Mouse (Mus musculus) bone marrow, adult 2 months (tissue): Measurements from ENCODE around the gene Il6st.

Experiments
- CTCF ChIP-seq: fragments of 200-500 bp; IDR thresholded peaks from 2 replicates; pipeline ENCODE4 v1.5.1; 2011; ENCODE audit warnings: low read length, control low read depth; ENCODE audit not compliant: control insufficient read depth, insufficient read depth
- POLR2A ChIP-seq: fragments of 200-500 bp; IDR thresholded peaks from 2 replicates; pipeline ENCODE4 v1.6.1; 2011; ENCODE audit warnings: low read depth, mild to moderate bottlenecking, control low read depth, low read length, borderline replicate concordance; ENCODE audit not compliant: control insufficient read depth

- TF ChIP-seq CTCF = no peak
- no peak for TF ChIP-seq POLR2A
Observed at GRCm38 (mm10) chr13:112471201-112471600, 7.3 kb downstream of the Il6st start.
